Comparison of ENCODE assay signal across 13 mouse cellular contexts in the genomic region with DNA sequence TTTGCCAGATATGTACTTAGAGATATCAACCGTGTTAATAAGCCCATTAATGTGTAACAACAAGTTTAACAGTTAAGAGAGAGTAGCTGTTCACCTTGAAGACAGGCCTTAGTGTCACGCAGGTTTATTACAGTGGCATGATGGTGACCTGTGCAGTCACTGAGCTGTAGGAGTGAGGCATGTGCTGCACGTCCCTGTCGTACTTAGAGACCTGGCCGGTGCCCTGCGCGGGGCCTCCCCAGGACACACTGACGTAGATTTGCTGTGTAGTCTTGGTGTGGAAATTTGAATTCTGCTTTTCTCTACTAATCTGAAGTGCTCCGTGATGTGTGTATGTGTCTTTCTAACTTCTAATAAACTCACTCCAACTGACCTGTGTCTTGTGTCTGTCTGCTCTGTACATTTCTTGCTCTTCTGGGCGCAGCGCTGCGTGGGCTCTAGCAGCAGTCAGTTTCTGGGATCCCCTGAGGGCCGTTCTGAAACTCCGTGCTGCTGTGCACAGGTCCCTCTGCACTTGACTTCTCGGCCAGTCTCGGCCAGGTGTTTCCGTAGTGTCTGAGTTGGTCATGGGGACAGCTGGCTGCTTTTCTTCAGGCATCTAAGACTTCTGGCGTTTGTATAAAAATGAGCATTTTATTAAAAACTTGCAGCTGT. TPM values are rescaled to one million over a fixed set of nuclear protein-coding genes. Genes with fewer than 3 reads are reported as not detected.
DNase-seq lines count a peak whose midpoint lies in the region; ATAC-seq and TF ChIP-seq lines count a peak whose summit lies in the region.
"Had no signal": no experiment of that assay in that cellular context is flagged by ENCODE, and none has a peak within 500 bp of the region (broad histone marks: within the 10 kb centered on the region; RNA-seq: fewer than 3 reads in every experiment).

No protein-coding gene starts in this region.

- H3K79me2 ChIP-seq in CH12.LX (replicated peaks; ENCODE audit: control insufficient read depth, extremely low read depth, insufficient read depth, poor library complexity, severe bottlenecking), result no peaks in the 10 kb centered on the region; the same call in 1 of the 2 replicates

- H3K27me3 ChIP-seq in heart, embryonic 16.5 days (ENCODE audit: control insufficient read depth, insufficient read depth, low read length), result no peaks in the 10 kb centered on the region
- H3K27me3 ChIP-seq in CH12.LX (replicated peaks), result no peaks in the 10 kb centered on the region
- H3K27me3 ChIP-seq: hindbrain, embryonic 13.5 days; midbrain, embryonic 12.5 days; neural tube, embryonic 15.5 days had no signal

- TF ChIP-seq CTCF in left cerebral cortex, adult 2 months (IDR thresholded peaks at IDR 0.05), result no peak
- no peak for TF ChIP-seq CTCF in CH12.LX (conservative IDR thresholded peaks at IDR 0.05 in 1 of 2, IDR thresholded peaks at IDR 0.05 in 1 of 2; ENCODE audit: low read depth in 2 of 2, low read length in 2 of 2)

- no peak overlapping the region for H3K4me2 ChIP-seq in heart, embryonic 16.5 days (ENCODE audit: low read depth, low read length)
- peak overlapping the region; percentile 24 for H3K4me2 ChIP-seq in CH12.LX (ENCODE audit: insufficient read depth, low read depth, poor library complexity, severe bottlenecking)
- H3K4me2 ChIP-seq: hindbrain, embryonic 13.5 days; lung, embryonic 14.5 days; midbrain, embryonic 12.5 days; neural tube, embryonic 15.5 days had no signal

- peak; percentile 87 for TF ChIP-seq EP300 in CH12.LX (IDR thresholded peaks at IDR 0.05; ENCODE audit: low read length)

- peaks cover 8% of the 10 kb centered on the region for H3K4me1 ChIP-seq in heart, embryonic 16.5 days (ENCODE audit: control insufficient read depth, insufficient read depth, low read length)
- H3K4me1 ChIP-seq in CH12.LX (ENCODE audit: control insufficient read depth in 1 of 2, insufficient read depth in 2 of 2) (peaks cover 31 to 84% of the 10 kb centered on the region in 2 experiments), ES-E14 (ENCODE audit: control insufficient read depth in 2 of 2, insufficient read depth in 2 of 2, low read length in 2 of 2, poor library complexity in 1 of 2) (peaks cover 0 to 12% of the 10 kb centered on the region in 2 experiments; a peak in 2 of 4 replicates)
- H3K4me1 ChIP-seq: embryonic facial prominence, embryonic 10.5 days; midbrain, embryonic 12.5 days; neural tube, embryonic 15.5 days had no signal

- WGBS in heart, embryonic 16.5 days, result 92% methylated on average over 18 of the region's 18 CpGs

- H3K4me3 ChIP-seq in heart, embryonic 16.5 days (ENCODE audit: low read length), result no peak overlapping the region
- H3K4me3 ChIP-seq in left cerebral cortex, adult 2 months, result no peak overlapping the region
- H3K4me3 ChIP-seq in CH12.LX (replicated peaks in 1 of 3; ENCODE audit: low read depth in 2 of 3, low read length in 2 of 3, poor library complexity in 1 of 3) (peak overlapping the region in 1 of 3 experiments; percentile 19), ES-E14 (ENCODE audit: insufficient read depth in 1 of 2, low read depth in 1 of 2, low read length in 2 of 2, poor library complexity in 1 of 2, severe bottlenecking in 1 of 2) (no peak overlapping the region)
- H3K4me3 ChIP-seq: embryonic facial prominence, embryonic 10.5 days; hindbrain, embryonic 13.5 days; midbrain, embryonic 12.5 days; neural tube, embryonic 15.5 days had no signal

- H3K9me3 ChIP-seq in heart, embryonic 16.5 days (replicated peaks; ENCODE audit: control insufficient read depth, low read length), result no peaks in the 10 kb centered on the region
- H3K9me3 ChIP-seq in CH12.LX (replicated peaks; ENCODE audit: low read length) (no peaks in the 10 kb centered on the region), ES-E14 (ENCODE audit: control insufficient read depth, insufficient read depth, low read depth, low read length) (no peaks in the 10 kb centered on the region)
- H3K9me3 ChIP-seq: embryonic facial prominence, embryonic 10.5 days; hindbrain, embryonic 13.5 days; midbrain, embryonic 12.5 days; neural tube, embryonic 15.5 days had no signal

- intact Hi-C loops in left cerebral cortex, adult 2 months (cut with DNase I), result no loop called here

- H3K9ac ChIP-seq in heart, embryonic 16.5 days (ENCODE audit: low read length), result no peak overlapping the region
- H3K9ac ChIP-seq in CH12.LX (ENCODE audit: insufficient read depth, low read depth), result no peak overlapping the region
- H3K9ac ChIP-seq in ES-E14 (ENCODE audit: insufficient read depth, low read depth, low read length, poor library complexity, severe bottlenecking), result peak overlapping the region; percentile 8; the same call in 1 of the 2 replicates
- H3K9ac ChIP-seq: hindbrain, embryonic 13.5 days; lung, embryonic 14.5 days; midbrain, embryonic 12.5 days; neural tube, embryonic 15.5 days had no signal

- no peak; the same call in none of the 2 replicates for TF ChIP-seq RAD21 in CH12.LX (IDR thresholded peaks at IDR 0.05; ENCODE audit: low read depth, low read length)

- H3K27ac ChIP-seq in heart, embryonic 16.5 days (ENCODE audit: low read length), result peak overlapping the region; percentile 52; the same call in 1 of the 2 replicates
- peak overlapping the region; percentile 66 for H3K27ac ChIP-seq in left cerebral cortex, adult 2 months
- H3K27ac ChIP-seq in CH12.LX (ENCODE audit: insufficient read depth, low read depth) (peak overlapping the region; percentile 83), ES-E14 (ENCODE audit: insufficient read depth, low read depth, low read length, poor library complexity, severe bottlenecking) (no peak overlapping the region)
- H3K27ac ChIP-seq: embryonic facial prominence, embryonic 10.5 days; hindbrain, embryonic 13.5 days; midbrain, embryonic 12.5 days; neural tube, embryonic 15.5 days had no signal

- no peak for DNase-seq in heart, postnatal 4 days
- no peak for DNase-seq in left cerebral cortex, adult 2 months (ENCODE audit: extremely low spot score in 1 of 2, low spot score in 2 of 2)
- DNase-seq in left cerebral cortex, adult 11 months (ENCODE audit: low spot score), result no peak
- DNase-seq in CH12.LX (ENCODE audit: extremely low read depth) (peak; percentile 76), ES-E14 (ENCODE audit: low read depth, low spot score) (no peak)
- DNase-seq in cerebellum, adult 18-20 months, result no peak
- DNase-seq: lung, embryonic 14.5 days had no signal

- in situ Hi-C loops in CH12.LX (cut with MboI; ENCODE audit: low pct_ligation_motif_present, low pct_unique_long_range_greater_than_20kb, low sequenced_read_pairs), result loop anchor here (5.0 kb wide), 1 partner anchor 43 kb away; no protein-coding TSS in a partner anchor
- in situ Hi-C loops in ES-E14 (cut with MboI; ENCODE audit: low sequenced_read_pairs in 2 of 2, unreplicated experiment in 2 of 2), result no loop called here

- H3K36me3 ChIP-seq in heart, embryonic 16.5 days (ENCODE audit: control insufficient read depth, insufficient read depth), result peaks cover 44% of the 10 kb centered on the region
- H3K36me3 ChIP-seq in CH12.LX (replicated peaks in 1 of 2; ENCODE audit: control insufficient read depth in 1 of 2, insufficient read depth in 1 of 2, low read length in 1 of 2), result peaks cover 41 to 85% of the 10 kb centered on the region in 2 experiments
- peaks cover 29% of the 10 kb centered on the region for H3K36me3 ChIP-seq in ES-E14 (ENCODE audit: control insufficient read depth, insufficient read depth, low read length, poor library complexity, severe bottlenecking)

- TF ChIP-seq POLR2A in CH12.LX (IDR thresholded peaks at IDR 0.05; ENCODE audit: low read depth, low read length), result peak; percentile 31; the same call in 1 of the 2 replicates

- dilution Hi-C loops in CH12.LX (cut with MboI; ENCODE audit: extremely low pct_ligation_motif_present, extremely low pct_unique_long_range_greater_than_20kb, low sequenced_read_pairs), result no loop called here

- no peak for ATAC-seq in heart, embryonic 16.5 days (replicated peaks; ENCODE audit: extremely low read depth, insufficient read depth, low FRiP score)
- ATAC-seq: forebrain, embryonic 16.5 days had no signal

TF ChIP-seq in CH12.LX, 34 proteins besides CTCF, POLR2A, EP300 and RAD21 (continues in another document):
- TF ChIP-seq SMC3 (IDR thresholded peaks at IDR 0.05; ENCODE audit: low read depth, low read length), result 0 out of 2 replicates have a peak, but pooled peaks have one; percentile 14
- peak; percentile 77; the same call in 1 of the 2 replicates for TF ChIP-seq MAX (IDR thresholded peaks at IDR 0.05; ENCODE audit: low read length)
- peak; percentile 98 for TF ChIP-seq TCF12 (IDR thresholded peaks at IDR 0.05; ENCODE audit: low read depth, low read length)
- 0 out of 2 replicates have a peak, but pooled peaks have one; percentile 39 for TF ChIP-seq MAFK (IDR thresholded peaks at IDR 0.05; ENCODE audit: insufficient replicate concordance, low read length)

TF ChIP-seq in ES-E14, 5 proteins besides CTCF, POLR2A, EP300 and RAD21:
- TF ChIP-seq CHD2 (IDR thresholded peaks at IDR 0.05; ENCODE audit: low read depth, low read length), result no peak
- no peak for TF ChIP-seq HCFC1 (IDR thresholded peaks at IDR 0.05; ENCODE audit: borderline replicate concordance, insufficient read depth, low read length)
- no peak for TF ChIP-seq MAFK (IDR thresholded peaks at IDR 0.05; ENCODE audit: insufficient read depth, low read depth, low read length)
- TF ChIP-seq ZNF384 (IDR thresholded peaks at IDR 0.05; ENCODE audit: low read depth, low read length), result no peak
- no peak for TF ChIP-seq ZC3H11A (IDR thresholded peaks at IDR 0.05; ENCODE audit: borderline replicate concordance, low read depth, low read length)

RNA-seq across cellular contexts. Expression of gene Xrcc3, which starts 19.0 kb away (rescaled TPM):
- polyA plus RNA-seq in heart, embryonic 16.5 days (2015; fragmentation: Nextera tagmentation; extraction: Ambion mirVana), result 5.6 and 6.7 TPM in 2 replicates
- total RNA-seq in heart, postnatal 4 days (2021), result 1 to 10 TPM; 4.8 to 5.5 TPM
- 1 to 10 TPM; 3.1 to 3.4 TPM for total RNA-seq in left cerebral cortex, adult 2 months (2021)
- 16.3 and 21.8 TPM in 2 replicates for total RNA-seq in CH12.LX (2012; rRNA removed)
- total RNA-seq in CH12.LX (2014; rRNA removed), result 7.4 and 11.8 TPM in 2 replicates
- polyA plus RNA-seq in CH12.LX (2012; ENCODE audit: insufficient read length, low read depth), result 12.9 and 13.3 TPM in 2 replicates
- total RNA-seq in ES-E14 (2012; rRNA removed), result 19.8 and 21.8 TPM in 2 replicates

RNA-seq across cellular contexts. Expression of gene Zfyve21, which starts 19.3 kb away (rescaled TPM):
- 111 and 124 TPM in 2 replicates for polyA plus RNA-seq in heart, embryonic 16.5 days (2015; fragmentation: Nextera tagmentation; extraction: Ambion mirVana)
- 10 to 100 TPM; 36.2 to 38.7 TPM for total RNA-seq in heart, postnatal 4 days (2021)
- 10 to 100 TPM; 20.5 to 21.0 TPM for total RNA-seq in left cerebral cortex, adult 2 months (2021)
- total RNA-seq in CH12.LX (2012; rRNA removed) (5.9 and 8.4 TPM in 2 replicates), CH12.LX (2014; rRNA removed) (6.3 and 7.6 TPM in 2 replicates), ES-E14 (2012; rRNA removed) (27.0 and 33.5 TPM in 2 replicates)
- polyA plus RNA-seq in CH12.LX (2012; ENCODE audit: insufficient read length, low read depth), result 3.3 and 4.1 TPM in 2 replicates

RNA-seq across cellular contexts. Expression of gene Klc1, which starts 36.0 kb away (rescaled TPM):
- 125 and 134 TPM in 2 replicates for polyA plus RNA-seq in heart, embryonic 16.5 days (2015; fragmentation: Nextera tagmentation; extraction: Ambion mirVana)
- total RNA-seq in heart, postnatal 4 days (2021), result 100 to 1,000 TPM; 159 to 169 TPM
- 100 to 1,000 TPM; 746 to 823 TPM for total RNA-seq in left cerebral cortex, adult 2 months (2021)
- 45.2 and 55.1 TPM in 2 replicates for total RNA-seq in CH12.LX (2012; rRNA removed)
- 44.4 and 45.6 TPM in 2 replicates for total RNA-seq in CH12.LX (2014; rRNA removed)
- polyA plus RNA-seq in CH12.LX (2012; ENCODE audit: insufficient read length, low read depth), result 77.0 and 116 TPM in 2 replicates
- 47.2 and 47.9 TPM in 2 replicates for total RNA-seq in ES-E14 (2012; rRNA removed)

Comparison
In these comparisons a context has a peak if more than half of its experiments do, and no peak if none do; other contexts are left out.
1. RNA of gene Klc1, which starts 36.0 kb away (total RNA-seq): 746 to 823 TPM in left cerebral cortex, adult 2 months; 159 to 169 TPM in heart, postnatal 4 days, 44.4 to 55.1 TPM in CH12.LX and 47.2 to 47.9 TPM in ES-E14; every median in the first group is over 4 times any median in the second.